In genomic region chr3:135045769-135046277, GRCm38 (mm10) we compare ENCODE assay signal across 25 mouse cellular contexts.
"Had no signal": no experiment of that assay in that cellular context is flagged by ENCODE, and none has a peak within 500 bp of the region (broad histone marks: within the 10 kb centered on the region; RNA-seq: fewer than 3 reads in every experiment).

No protein-coding gene starts in this region.

- H3K36me3 ChIP-seq: intestine, embryonic 15.5 days; limb, embryonic 10.5 days; limb, embryonic 13.5 days; liver, embryonic 12.5 days; liver, embryonic 15.5 days; lung, embryonic 15.5 days; midbrain, embryonic 12.5 days; midbrain, embryonic 15.5 days; neural tube, embryonic 12.5 days; neural tube, embryonic 15.5 days had no signal

- H3K9me3 ChIP-seq: intestine, embryonic 15.5 days; limb, embryonic 10.5 days; limb, embryonic 13.5 days; liver, embryonic 12.5 days; liver, embryonic 15.5 days; lung, embryonic 15.5 days; midbrain, embryonic 12.5 days; midbrain, embryonic 15.5 days; neural tube, embryonic 12.5 days; neural tube, embryonic 15.5 days had no signal

- ATAC-seq: intestine, embryonic 15.5 days; liver, embryonic 12.5 days; midbrain, embryonic 15.5 days had no signal

- H3K9ac ChIP-seq: intestine, embryonic 15.5 days; limb, embryonic 13.5 days; liver, embryonic 12.5 days; liver, embryonic 15.5 days; lung, embryonic 15.5 days; midbrain, embryonic 12.5 days; midbrain, embryonic 15.5 days; neural tube, embryonic 12.5 days; neural tube, embryonic 15.5 days had no signal

- H3K27ac ChIP-seq: intestine, embryonic 15.5 days; layer of hippocampus, adult 2 months; limb, embryonic 10.5 days; limb, embryonic 13.5 days; liver, embryonic 12.5 days; liver, embryonic 15.5 days; lung, embryonic 15.5 days; midbrain, embryonic 12.5 days; midbrain, embryonic 15.5 days; neural tube, embryonic 12.5 days; neural tube, embryonic 15.5 days; stomach, postnatal 0 days had no signal

- H3K4me1 ChIP-seq: intestine, embryonic 15.5 days; liver, embryonic 12.5 days; liver, embryonic 15.5 days; lung, embryonic 15.5 days; midbrain, embryonic 12.5 days; midbrain, embryonic 15.5 days; neural tube, embryonic 12.5 days; neural tube, embryonic 15.5 days had no signal

- DNase-seq: kidney, adult 2 months; kidney, postnatal 10 days; layer of hippocampus, adult 9-11 months; liver; lung, adult 18-20 months; lung, postnatal 10 days; lung, postnatal 4 days; right cerebral cortex, adult 18-20 months; right cerebral cortex, postnatal 14 days; right cerebral cortex, postnatal 4 days; thymus, adult 2 months; thymus, postnatal 14 days; thymus, postnatal 4 days had no signal

- H3K4me3 ChIP-seq: intestine, embryonic 15.5 days; layer of hippocampus, adult 2 months; limb, embryonic 10.5 days; limb, embryonic 13.5 days; liver, embryonic 12.5 days; liver, embryonic 15.5 days; lung, embryonic 15.5 days; midbrain, embryonic 12.5 days; midbrain, embryonic 15.5 days; neural tube, embryonic 12.5 days; neural tube, embryonic 15.5 days had no signal

- H3K27me3 ChIP-seq: intestine, embryonic 15.5 days; limb, embryonic 13.5 days; liver, embryonic 12.5 days; liver, embryonic 15.5 days; lung, embryonic 15.5 days; midbrain, embryonic 12.5 days; midbrain, embryonic 15.5 days; neural tube, embryonic 12.5 days; neural tube, embryonic 15.5 days had no signal

- H3K4me2 ChIP-seq: intestine, embryonic 15.5 days; limb, embryonic 13.5 days; liver, embryonic 12.5 days; liver, embryonic 15.5 days; lung, embryonic 15.5 days; midbrain, embryonic 12.5 days; midbrain, embryonic 15.5 days; neural tube, embryonic 12.5 days; neural tube, embryonic 15.5 days had no signal
